Mouse (Mus musculus) thymus, adult 2 months (tissue): Measurements from ENCODE around the gene Sema4b. TPM values are rescaled to one million over a fixed set of nuclear protein-coding genes. Genes with fewer than 3 reads are reported as not detected.

Experiments used
- DNase-seq: peaks from one replicate; pipeline ENCODE4 v3.0.0; 2021
- H3K27ac ChIP-seq: fragments of 200-500 bp; 2 replicates; pipeline ENCODE4 v1.5.1; 2012; ENCODE audit warnings: low read length, control low read depth; ENCODE audit not compliant: control insufficient read depth, insufficient read depth
- H3K27me3 ChIP-seq: fragments of 200-500 bp; 2 replicates; pipeline ENCODE4 v1.6.1; 2012; ENCODE audit warnings: mild to moderate bottlenecking, low read length, moderate library complexity, mixed read lengths; ENCODE audit not compliant: control insufficient read depth, insufficient read depth
- H3K36me3 ChIP-seq: fragments of 200-500 bp; 2 replicates; pipeline ENCODE4 v1.6.1; 2012; ENCODE audit warnings: mild to moderate bottlenecking, low read length, moderate library complexity; ENCODE audit not compliant: control insufficient read depth, insufficient read depth
- H3K4me1 ChIP-seq: fragments of 200-500 bp; replicated peaks from 2 replicates; pipeline ENCODE4 v1.6.1; 2012; ENCODE audit warnings: low read length; ENCODE audit not compliant: control insufficient read depth, insufficient read depth
- H3K4me3 ChIP-seq: fragments of 200-500 bp; 2 replicates; pipeline ENCODE4 v1.5.1; 2012; ENCODE audit warnings: mild to moderate bottlenecking, low read length, control low read depth, moderate library complexity; ENCODE audit not compliant: control insufficient read depth, insufficient read depth
- CTCF ChIP-seq: fragments of 200-500 bp; IDR thresholded peaks from 2 replicates; pipeline ENCODE4 v1.5.1; 2012; ENCODE audit warnings: mild to moderate bottlenecking, control low read depth, low read length, moderate library complexity, borderline replicate concordance; ENCODE audit not compliant: control insufficient read depth, poor library complexity, insufficient read depth; ENCODE audit errors: extremely low read depth
- POLR2A ChIP-seq: fragments of 200-500 bp; IDR thresholded peaks from 2 replicates; pipeline ENCODE4 v1.6.1; 2012; ENCODE audit warnings: mild to moderate bottlenecking, low read length, control low read depth, moderate library complexity; ENCODE audit not compliant: control insufficient read depth, poor library complexity, insufficient read depth; ENCODE audit errors: extremely low read depth
- WGBS: fragments of 180-500 bp; shearing (Covaris S2); methylation state at CpG from one replicate; pipeline ENCODE4 v1.1.7; 2018; 5-methylcytosine and 5-hydroxymethylcytosine counted together
- polyA plus RNA-seq: library from polyadenylated mRNA; depleted of rRNA; stranded (reverse); fragments of >200 nt; gene quantifications from 2 replicates; pipeline ENCODE4 v1.2.3, GENCODE M21; 2012

The Sema4b gene
- polyA plus RNA-seq, 1 experiment = 37.4 TPM

DNA sequence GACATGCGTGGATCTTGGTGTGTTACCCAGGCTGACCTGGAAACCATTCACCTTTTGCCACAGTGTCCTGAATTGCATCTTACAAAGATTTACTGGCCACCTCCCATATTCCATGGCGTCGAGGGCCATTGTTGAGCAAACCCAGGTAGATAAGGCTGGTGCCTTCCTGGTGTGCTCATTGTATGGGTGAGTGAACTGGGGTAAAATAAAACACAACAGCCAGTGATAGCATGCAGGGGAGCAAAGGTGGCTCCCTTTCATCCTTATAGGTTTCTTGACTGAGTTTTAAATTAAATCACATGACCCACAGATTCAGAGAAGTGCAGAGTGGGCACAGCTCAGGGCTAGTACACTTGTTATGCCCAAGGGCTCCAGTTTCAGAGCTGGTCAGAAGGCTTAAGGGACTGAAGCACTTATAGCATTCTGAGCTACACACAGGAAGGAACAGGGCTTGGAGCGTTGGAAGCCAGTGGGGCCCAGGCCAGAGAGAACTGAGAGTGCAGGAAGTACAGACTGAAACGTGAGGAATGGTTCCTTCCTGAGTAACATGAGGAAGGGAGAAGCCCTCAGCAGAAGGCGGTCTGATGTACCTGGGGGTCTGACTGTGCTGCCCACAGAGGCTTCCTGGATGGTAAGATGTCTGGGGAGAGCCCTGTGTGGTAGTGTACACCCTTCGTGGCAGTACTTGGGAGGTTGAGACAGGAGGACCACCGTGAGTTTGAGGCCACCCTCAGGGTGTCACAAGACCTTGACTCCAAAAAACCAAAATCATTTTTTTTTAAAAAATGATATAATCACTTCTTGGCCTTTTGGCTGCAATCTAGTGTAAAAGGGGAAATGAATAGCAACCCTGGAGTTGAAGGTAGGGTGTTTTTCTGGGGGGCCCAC lies 14.3 kb upstream of the Sema4b start:
- TF ChIP-seq CTCF = no peak
- no peak for TF ChIP-seq POLR2A

DNA sequence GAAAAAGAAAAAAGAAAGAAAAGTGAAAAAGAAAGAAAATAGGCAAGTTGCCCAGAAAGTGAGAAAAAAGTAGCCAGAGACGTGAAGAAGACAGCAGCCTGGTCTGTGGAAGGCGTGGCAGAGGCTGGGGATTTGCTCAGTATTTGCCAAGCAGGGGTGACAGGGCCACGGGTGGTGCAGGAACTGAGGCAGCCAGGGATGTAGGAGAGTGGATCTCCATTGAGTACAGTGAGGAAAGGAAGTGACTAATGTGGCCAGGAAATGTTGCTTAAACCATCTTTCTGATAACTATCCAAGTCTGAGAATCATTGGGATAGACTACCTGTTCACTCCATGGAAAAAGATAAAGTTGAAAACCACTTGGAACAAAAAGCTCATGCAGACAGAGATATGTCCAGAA lies 10.5 kb upstream of the Sema4b start:
- H3K27ac ChIP-seq = no peak overlapping the region
- 59% methylated on average over 3 of the region's 3 CpGs for WGBS
- peaks cover 10% of the 10 kb centered on the region for H3K4me1 ChIP-seq
- DNase-seq = no peak
- H3K4me3 ChIP-seq = no peak overlapping the region
- H3K36me3 ChIP-seq = no peaks in the 10 kb centered on the region
- H3K27me3 ChIP-seq = no peaks in the 10 kb centered on the region
- TF ChIP-seq CTCF = no peak
- TF ChIP-seq POLR2A = no peak

More for the DNA sequence above, 14.3 kb upstream of the Sema4b start:
- H3K4me3 ChIP-seq = no peak overlapping the region
- H3K27me3 ChIP-seq = no peaks in the 10 kb centered on the region
- no peak overlapping the region for H3K27ac ChIP-seq
- WGBS = 45% methylated on average over 8 of the region's 8 CpGs
- no peaks in the 10 kb centered on the region for H3K36me3 ChIP-seq
- H3K4me1 ChIP-seq = peaks cover 13% of the 10 kb centered on the region
- DNase-seq = no peak

DNA sequence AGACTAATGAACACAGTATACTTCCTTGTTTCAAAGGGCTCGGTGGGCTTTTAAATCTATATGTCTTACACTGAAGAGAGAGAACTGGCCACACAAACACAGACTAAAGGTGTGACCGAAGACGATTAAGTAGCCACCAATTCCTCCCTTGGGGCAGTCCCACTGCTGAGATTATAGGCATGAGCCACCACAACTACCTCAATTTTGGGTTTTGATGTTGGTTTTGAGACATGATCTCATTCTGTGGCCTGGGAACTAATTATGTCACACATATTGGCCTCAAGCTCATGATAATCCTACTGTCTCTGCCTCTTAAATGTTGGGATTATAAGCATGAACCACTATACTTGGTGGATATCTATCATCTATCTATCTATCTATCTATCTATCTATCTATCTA lies 9.2 kb upstream of the Sema4b start:
- Histone ChIP-seq H3K27me3 (no peaks in the 10 kb centered on the region), H3K4me3 (no peak overlapping the region), H3K27ac (no peak overlapping the region), H3K36me3 (no peaks in the 10 kb centered on the region), H3K4me1 (peaks cover 2% of the 10 kb centered on the region)
- TF ChIP-seq CTCF (no peak), POLR2A (no peak)
- WGBS = 82% methylated on average over 3 of the region's 3 CpGs
- DNase-seq = no peak

DNA sequence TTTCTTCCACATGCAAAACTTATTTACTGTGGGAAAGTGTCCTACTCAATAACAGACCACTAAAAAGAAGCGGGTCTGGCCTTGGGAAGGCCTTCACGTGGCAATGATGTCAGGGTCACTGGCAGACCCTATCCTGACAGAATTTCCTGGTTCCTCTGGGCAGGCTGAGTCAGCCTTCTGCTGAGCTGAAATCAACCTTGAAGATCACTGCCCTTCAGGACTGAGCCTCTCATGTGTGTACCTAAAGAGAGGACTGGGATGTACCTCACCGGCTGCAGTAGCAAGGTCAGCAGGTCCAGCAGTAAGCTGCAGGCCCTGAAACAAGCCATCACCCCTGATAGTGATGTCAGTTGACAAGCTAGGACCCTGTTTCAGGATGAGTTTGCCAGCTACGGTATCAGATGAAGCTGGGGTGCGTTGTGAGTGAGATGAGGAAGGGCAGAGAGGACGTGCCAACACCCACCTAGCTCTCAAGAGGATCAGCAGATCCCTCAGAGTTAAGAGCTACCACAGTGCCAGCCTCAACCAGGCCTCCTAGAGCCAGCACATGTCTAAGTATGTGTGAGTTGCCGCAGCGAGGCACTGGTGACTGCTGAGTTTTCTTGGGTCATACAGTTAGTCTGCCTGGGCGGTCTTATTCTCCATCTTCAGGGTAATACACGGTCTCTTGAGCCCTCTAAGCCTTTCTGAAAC lies 8.5 kb upstream of the Sema4b start:
- Histone ChIP-seq H3K36me3 (no peaks in the 10 kb centered on the region), H3K4me3 (no peak overlapping the region), H3K27ac (no peak overlapping the region), H3K27me3 (no peaks in the 10 kb centered on the region), H3K4me1 (no peaks in the 10 kb centered on the region; the same call in 1 of the 2 replicates)
- TF ChIP-seq POLR2A = no peak
- TF ChIP-seq CTCF = no peak
- no peak for DNase-seq
- 97% methylated on average over 10 of the region's 10 CpGs for WGBS

DNA sequence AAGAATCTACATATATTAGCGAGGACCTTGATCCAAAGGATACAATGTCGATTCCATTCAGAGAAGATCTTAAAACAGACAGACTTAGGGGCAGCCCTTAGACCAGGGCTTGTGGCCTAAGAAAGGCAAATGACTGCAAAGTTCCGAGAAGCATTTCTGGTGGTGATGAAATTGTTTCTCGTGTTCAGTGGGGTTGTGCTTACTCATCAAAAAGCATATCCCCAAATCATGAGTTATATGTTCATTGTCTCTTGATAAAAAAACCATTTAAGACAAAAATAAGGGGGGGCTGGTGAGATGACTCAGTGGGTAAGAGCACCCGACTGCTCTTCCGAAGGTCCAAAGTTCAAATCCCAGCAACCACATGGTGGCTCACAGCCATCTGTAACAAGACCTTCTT lies 7.3 kb upstream of the Sema4b start:
- no peaks in the 10 kb centered on the region for H3K36me3 ChIP-seq
- WGBS = 92% methylated on average over 6 of the region's 6 CpGs
- H3K4me3 ChIP-seq = no peak overlapping the region
- H3K27ac ChIP-seq = no peak overlapping the region
- no peaks in the 10 kb centered on the region for H3K27me3 ChIP-seq
- peaks cover 3% of the 10 kb centered on the region; the same call in 1 of the 2 replicates for H3K4me1 ChIP-seq
- TF ChIP-seq CTCF (no peak), POLR2A (no peak)
- DNase-seq = no peak

DNA sequence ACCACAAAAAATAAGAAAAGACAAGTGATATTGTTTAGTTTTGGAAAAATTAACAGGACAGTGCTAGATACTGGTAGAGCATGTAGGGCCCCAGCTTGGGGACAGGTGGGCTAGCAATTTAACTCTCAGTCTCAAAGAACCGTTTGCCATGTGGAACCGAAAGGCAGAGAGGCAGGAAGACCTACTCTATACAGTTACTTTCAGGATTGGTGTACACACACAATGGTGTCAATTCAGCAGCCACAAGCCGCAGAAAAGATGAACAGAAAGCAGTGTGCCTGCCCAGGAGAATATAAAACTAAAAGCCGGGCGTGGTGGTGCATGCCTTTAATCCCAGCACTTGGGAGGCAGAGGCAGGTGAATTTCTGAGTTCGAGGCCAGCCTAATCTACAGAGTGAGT lies 6.9 kb upstream of the Sema4b start:
- no peak overlapping the region for H3K27ac ChIP-seq
- no peak for TF ChIP-seq POLR2A
- TF ChIP-seq CTCF = no peak
- H3K27me3 ChIP-seq = no peaks in the 10 kb centered on the region
- peaks cover 3% of the 10 kb centered on the region; the same call in 1 of the 2 replicates for H3K4me1 ChIP-seq
- H3K4me3 ChIP-seq = no peak overlapping the region
- no peak for DNase-seq
- H3K36me3 ChIP-seq = no peaks in the 10 kb centered on the region
- 74% methylated on average over 6 of the region's 6 CpGs for WGBS

DNA sequence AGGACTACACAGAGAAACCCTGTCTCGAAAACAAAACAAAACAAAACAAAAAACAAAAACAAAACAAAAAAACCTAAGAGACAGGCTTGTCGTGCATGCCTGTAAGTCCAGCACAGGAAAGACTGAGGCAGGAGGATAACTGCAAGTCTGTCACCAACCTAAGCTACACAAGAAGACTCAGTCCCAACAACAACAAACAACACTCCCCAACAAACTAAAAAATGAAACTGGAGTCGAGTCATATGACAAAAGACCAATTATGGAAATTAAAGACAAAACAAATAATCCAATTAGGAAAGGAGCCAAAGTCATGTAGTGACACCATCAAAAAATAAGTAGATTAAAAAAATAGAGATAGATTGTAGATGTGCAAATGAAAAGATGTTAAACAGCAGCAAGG lies 6.4 kb upstream of the Sema4b start:
- H3K27me3 ChIP-seq = no peaks in the 10 kb centered on the region
- WGBS = 88% methylated on average over 3 of the region's 3 CpGs
- no peak overlapping the region for H3K4me3 ChIP-seq
- H3K27ac ChIP-seq = no peak overlapping the region
- DNase-seq = no peak
- no peaks in the 10 kb centered on the region for H3K36me3 ChIP-seq
- peaks cover 3% of the 10 kb centered on the region; the same call in 1 of the 2 replicates for H3K4me1 ChIP-seq
- TF ChIP-seq POLR2A (no peak), CTCF (no peak)
